Mouse (Mus musculus): Measurements from ENCODE around the gene Psg16. TPM values are rescaled to one million over a fixed set of nuclear protein-coding genes. Genes with fewer than 3 reads are reported as not detected.
"Not testable (repeated sequence)": the region's sequence is repeated elsewhere in the genome, so short reads cannot be mapped to it uniquely, and the experiment has no call there.

Gene Psg16
- polyA plus RNA-seq, 1 experiment from 2014 or later = 0.12 TPM

GRCm38 (mm10) chr7:17067651-17068050, 6.2 kb upstream of the Psg16 start:
- H3K4me1 ChIP-seq (replicated peaks; ENCODE audit: control insufficient read depth, insufficient read depth, low read length); H3K9ac ChIP-seq (ENCODE audit: low read depth, low read length); H3K36me3 ChIP-seq (ENCODE audit: control insufficient read depth, insufficient read depth, low read length); ATAC-seq (replicated peaks; ENCODE audit: low FRiP score); H3K9me3 ChIP-seq (ENCODE audit: control insufficient read depth, low read length); H3K4me3 ChIP-seq (ENCODE audit: low read depth, low read length); H3K4me2 ChIP-seq; H3K27ac ChIP-seq (ENCODE audit: low read depth, low read length); H3K27me3 ChIP-seq (replicated peaks; ENCODE audit: control insufficient read depth, insufficient read depth, low read length): not testable (repeated sequence)
- peak; percentile 19 for DNase-seq (ENCODE audit: low spot score)
- WGBS = 52% methylated on average over 5 of the region's 5 CpGs

GRCm38 (mm10) chr7:17073513-17073903, 332 bp upstream of the Psg16 start:
- Histone ChIP-seq H3K27ac (ENCODE audit: low read depth, low read length) (no peak overlapping the region), H3K9me3 (ENCODE audit: control insufficient read depth, low read length) (no peaks in the 10 kb centered on the region), H3K4me1 (replicated peaks; ENCODE audit: control insufficient read depth, insufficient read depth, low read length) (0 out of 2 replicates have a peak, but pooled peaks cover 2% of the 10 kb centered on the region), H3K36me3 (ENCODE audit: control insufficient read depth, insufficient read depth, low read length) (no peaks in the 10 kb centered on the region), H3K4me2 (no peak overlapping the region; the same call in 1 of the 2 replicates), H3K27me3 (replicated peaks; ENCODE audit: control insufficient read depth, insufficient read depth, low read length) (no peaks in the 10 kb centered on the region), H3K4me3 (ENCODE audit: low read depth, low read length) (no peak overlapping the region), H3K9ac (ENCODE audit: low read depth, low read length) (no peak overlapping the region)
- ATAC-seq (replicated peaks; ENCODE audit: low FRiP score) (no peak), DNase-seq (ENCODE audit: low spot score) (no peak)
- WGBS = 51% methylated on average over 5 of the region's 5 CpGs

- Histone ChIP-seq H3K9ac (ENCODE audit: low read depth, low read length) (no peak overlapping the region), H3K27ac (ENCODE audit: low read depth, low read length) (no peak overlapping the region), H3K9me3 (ENCODE audit: control insufficient read depth, low read length) (no peaks in the 10 kb centered on the region), H3K36me3 (ENCODE audit: control insufficient read depth, insufficient read depth, low read length) (no peaks in the 10 kb centered on the region), H3K4me3 (ENCODE audit: low read depth, low read length) (no peak overlapping the region), H3K27me3 (replicated peaks; ENCODE audit: control insufficient read depth, insufficient read depth, low read length) (no peaks in the 10 kb centered on the region), H3K4me1 (replicated peaks; ENCODE audit: control insufficient read depth, insufficient read depth, low read length) (0 out of 2 replicates have a peak, but pooled peaks cover 2% of the 10 kb centered on the region), H3K4me2 (no peak overlapping the region)
- 78% methylated on average over 1 of the region's 1 CpGs for WGBS
- DNase-seq (ENCODE audit: low spot score) (no peak), ATAC-seq (replicated peaks; ENCODE audit: low FRiP score) (no peak)
Measured at GRCm38 (mm10) chr7:17076542-17076941, 2.7 kb downstream of the Psg16 start.

- H3K4me3 ChIP-seq (ENCODE audit: low read depth, low read length) = no peak overlapping the region
- H3K9ac ChIP-seq (ENCODE audit: low read depth, low read length) = no peak overlapping the region
- ATAC-seq (replicated peaks; ENCODE audit: low FRiP score) = no peak
- no peaks in the 10 kb centered on the region for H3K27me3 ChIP-seq (replicated peaks; ENCODE audit: control insufficient read depth, insufficient read depth, low read length)
- H3K9me3 ChIP-seq (ENCODE audit: control insufficient read depth, low read length) = no peaks in the 10 kb centered on the region
- H3K27ac ChIP-seq (ENCODE audit: low read depth, low read length) = no peak overlapping the region
- 68% methylated on average over 7 of the region's 7 CpGs for WGBS
- 0 out of 2 replicates have a peak, but pooled peaks cover 2% of the 10 kb centered on the region for H3K4me1 ChIP-seq (replicated peaks; ENCODE audit: control insufficient read depth, insufficient read depth, low read length)
- DNase-seq (ENCODE audit: low spot score) = peak; percentile 22
- H3K36me3 ChIP-seq (ENCODE audit: control insufficient read depth, insufficient read depth, low read length) = no peaks in the 10 kb centered on the region
- H3K4me2 ChIP-seq = no peak overlapping the region
Measured at GRCm38 (mm10) chr7:17078076-17078654, 4.3 kb downstream of the Psg16 start.

- no peaks in the 10 kb centered on the region for H3K36me3 ChIP-seq (ENCODE audit: control insufficient read depth, insufficient read depth, low read length)
- no peak overlapping the region for H3K4me3 ChIP-seq (ENCODE audit: low read depth, low read length)
- H3K4me1 ChIP-seq (replicated peaks; ENCODE audit: control insufficient read depth, insufficient read depth, low read length) = no peaks in the 10 kb centered on the region
- no peak overlapping the region for H3K4me2 ChIP-seq
- no peak overlapping the region for H3K9ac ChIP-seq (ENCODE audit: low read depth, low read length)
- H3K9me3 ChIP-seq (ENCODE audit: control insufficient read depth, low read length) = no peaks in the 10 kb centered on the region
- ATAC-seq (replicated peaks; ENCODE audit: low FRiP score) (no peak), DNase-seq (ENCODE audit: low spot score) (no peak)
- no peak overlapping the region for H3K27ac ChIP-seq (ENCODE audit: low read depth, low read length)
- WGBS = 75% methylated on average over 4 of the region's 4 CpGs
- H3K27me3 ChIP-seq (replicated peaks; ENCODE audit: control insufficient read depth, insufficient read depth, low read length) = no peaks in the 10 kb centered on the region
Measured at GRCm38 (mm10) chr7:17082766-17083165, 8.9 kb downstream of the Psg16 start.

- 72% methylated on average over 3 of the region's 3 CpGs for WGBS
- no peaks in the 10 kb centered on the region for H3K36me3 ChIP-seq (ENCODE audit: control insufficient read depth, insufficient read depth, low read length)
- no peaks in the 10 kb centered on the region for H3K9me3 ChIP-seq (ENCODE audit: control insufficient read depth, low read length)
- no peaks in the 10 kb centered on the region for H3K4me1 ChIP-seq (replicated peaks; ENCODE audit: control insufficient read depth, insufficient read depth, low read length)
- H3K27ac ChIP-seq (ENCODE audit: low read depth, low read length) = no peak overlapping the region
- H3K27me3 ChIP-seq (replicated peaks; ENCODE audit: control insufficient read depth, insufficient read depth, low read length) = no peaks in the 10 kb centered on the region
- H3K9ac ChIP-seq (ENCODE audit: low read depth, low read length) = no peak overlapping the region
- no peak overlapping the region for H3K4me2 ChIP-seq
- ATAC-seq (replicated peaks; ENCODE audit: low FRiP score) = no peak
- H3K4me3 ChIP-seq (ENCODE audit: low read depth, low read length) = no peak overlapping the region
- peak; percentile 9 for DNase-seq (ENCODE audit: low spot score)
Measured at GRCm38 (mm10) chr7:17087731-17088130, 13.9 kb downstream of the Psg16 start.

- ATAC-seq (replicated peaks; ENCODE audit: low FRiP score) (no peak), DNase-seq (ENCODE audit: low spot score) (peak; percentile 14)
- Histone ChIP-seq H3K4me1 (replicated peaks; ENCODE audit: control insufficient read depth, insufficient read depth, low read length) (no peaks in the 10 kb centered on the region), H3K4me3 (ENCODE audit: low read depth, low read length) (no peak overlapping the region), H3K27me3 (replicated peaks; ENCODE audit: control insufficient read depth, insufficient read depth, low read length) (no peaks in the 10 kb centered on the region), H3K9ac (ENCODE audit: low read depth, low read length) (no peak overlapping the region), H3K9me3 (ENCODE audit: control insufficient read depth, low read length) (no peaks in the 10 kb centered on the region), H3K4me2 (no peak overlapping the region), H3K27ac (ENCODE audit: low read depth, low read length) (no peak overlapping the region), H3K36me3 (ENCODE audit: control insufficient read depth, insufficient read depth, low read length) (no peaks in the 10 kb centered on the region)
- WGBS = 45% methylated on average over 3 of the region's 3 CpGs
Measured at GRCm38 (mm10) chr7:17090058-17090585, 16.3 kb downstream of the Psg16 start.

- H3K4me3 ChIP-seq (ENCODE audit: low read depth, low read length) = no peak overlapping the region
- no peak for ATAC-seq (replicated peaks; ENCODE audit: low FRiP score)
- no peaks in the 10 kb centered on the region for H3K27me3 ChIP-seq (replicated peaks; ENCODE audit: control insufficient read depth, insufficient read depth, low read length)
- H3K9ac ChIP-seq (ENCODE audit: low read depth, low read length) = no peak overlapping the region
- no peak overlapping the region for H3K4me2 ChIP-seq
- peak; percentile 20 for DNase-seq (ENCODE audit: low spot score)
- no peak overlapping the region for H3K27ac ChIP-seq (ENCODE audit: low read depth, low read length)
- H3K36me3 ChIP-seq (ENCODE audit: control insufficient read depth, insufficient read depth, low read length) = no peaks in the 10 kb centered on the region
- no peaks in the 10 kb centered on the region for H3K9me3 ChIP-seq (ENCODE audit: control insufficient read depth, low read length)
- WGBS = 0% methylated on average over 1 of the region's 1 CpGs
- H3K4me1 ChIP-seq (replicated peaks; ENCODE audit: control insufficient read depth, insufficient read depth, low read length) = no peaks in the 10 kb centered on the region
Measured at GRCm38 (mm10) chr7:17091280-17091679, 17.4 kb downstream of the Psg16 start.

GRCm38 (mm10) chr7:17101631-17102030, 27.8 kb downstream of the Psg16 start:
- H3K4me2 ChIP-seq; H3K4me1 ChIP-seq (replicated peaks; ENCODE audit: control insufficient read depth, insufficient read depth, low read length); DNase-seq (ENCODE audit: low spot score); H3K4me3 ChIP-seq (ENCODE audit: low read depth, low read length); H3K36me3 ChIP-seq (ENCODE audit: control insufficient read depth, insufficient read depth, low read length); ATAC-seq (replicated peaks; ENCODE audit: low FRiP score); H3K27me3 ChIP-seq (replicated peaks; ENCODE audit: control insufficient read depth, insufficient read depth, low read length); H3K27ac ChIP-seq (ENCODE audit: low read depth, low read length); H3K9me3 ChIP-seq (ENCODE audit: control insufficient read depth, low read length); H3K9ac ChIP-seq (ENCODE audit: low read depth, low read length): not testable (repeated sequence)
- 82% methylated on average over 13 of the region's 13 CpGs for WGBS

Measured in liver, embryonic 11.5 days (tissue).